In the genomic region with DNA sequence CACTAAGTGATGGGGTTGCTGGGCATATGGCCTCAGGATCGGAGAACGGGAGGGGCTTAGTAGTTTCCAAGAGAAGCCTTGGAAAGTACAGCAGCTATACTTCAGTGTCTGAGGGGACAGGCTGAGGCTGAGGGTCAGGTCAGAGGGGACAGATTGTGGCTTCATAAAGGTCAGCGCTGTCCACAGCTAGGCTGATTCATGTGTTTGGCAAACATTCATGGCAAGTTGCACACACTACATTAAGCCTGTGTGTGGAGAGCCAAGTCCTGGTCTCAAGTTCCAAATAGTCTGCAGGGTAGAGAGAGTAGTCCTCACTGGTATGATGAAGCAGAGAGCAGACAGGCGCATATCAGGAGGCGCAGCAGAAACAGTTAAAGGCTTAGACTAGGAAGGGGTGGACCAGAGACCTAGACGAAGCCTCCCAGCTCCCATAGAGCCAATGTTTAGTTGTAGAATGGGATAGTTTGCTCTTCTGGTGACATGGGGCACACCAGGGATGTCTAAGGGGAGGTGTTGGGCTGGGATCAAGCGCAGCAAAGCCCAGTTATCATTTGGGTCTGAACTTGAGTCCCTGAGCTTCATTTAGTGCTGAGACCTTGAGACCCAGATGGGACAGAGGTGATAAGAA, we compare ENCODE assay signal across 20 mouse cellular contexts. TPM values are rescaled to one million over a fixed set of nuclear protein-coding genes. Genes with fewer than 3 reads are reported as not detected.
DNase-seq lines count a peak whose midpoint lies in the region; ATAC-seq lines count a peak whose summit lies in the region.
"Had no signal": no experiment of that assay in that cellular context is flagged by ENCODE, and none has a peak within 500 bp of the region (broad histone marks: within the 10 kb centered on the region; RNA-seq: fewer than 3 reads in every experiment).

No protein-coding gene starts in this region.

- no peak overlapping the region for H3K4me3 ChIP-seq in midbrain, embryonic 15.5 days
- H3K4me3 ChIP-seq: heart, embryonic 15.5 days; hindbrain, embryonic 15.5 days; limb, embryonic 12.5 days; megakaryocyte, embryonic 14.5 days had no signal

- DNase-seq in lung, postnatal 10 days = peak; percentile 38
- no peak for DNase-seq in lung, postnatal 25 days (ENCODE audit: low spot score)
- peak; percentile 73 for DNase-seq in adrenal gland, postnatal 14 days
- DNase-seq in gastrocnemius, postnatal 36 days = peak; percentile 43 to 64
- DNase-seq in left cerebral cortex, postnatal 10 days (ENCODE audit: extremely low spot score in 1 of 2, low spot score in 2 of 2) = no peak
- DNase-seq: cerebellum, adult 11 months; layer of hippocampus, postnatal 36 days had no signal

- H3K9ac ChIP-seq in midbrain, embryonic 15.5 days = no peak overlapping the region
- H3K9ac ChIP-seq: heart, embryonic 15.5 days; hindbrain, embryonic 15.5 days; limb, embryonic 12.5 days had no signal

- no peak for ATAC-seq in erythroblast, adult 5-6 weeks (replicated peaks; ENCODE audit: low FRiP score, poor library complexity, severe bottlenecking)
- ATAC-seq in midbrain, embryonic 15.5 days (replicated peaks) = no peak
- ATAC-seq: forebrain, embryonic 16.5 days had no signal

- no peaks in the 10 kb centered on the region for H3K27me3 ChIP-seq in midbrain, embryonic 15.5 days (replicated peaks)
- H3K27me3 ChIP-seq: heart, embryonic 15.5 days; hindbrain, embryonic 15.5 days; limb, embryonic 12.5 days had no signal

- WGBS in midbrain, embryonic 15.5 days = 92% methylated on average over 7 of the region's 7 CpGs

- H3K36me3 ChIP-seq in midbrain, embryonic 15.5 days (replicated peaks) = peaks cover 48% of the 10 kb centered on the region

- no peaks in the 10 kb centered on the region for H3K9me3 ChIP-seq in midbrain, embryonic 15.5 days
- H3K9me3 ChIP-seq: heart, embryonic 15.5 days; hindbrain, embryonic 15.5 days; limb, embryonic 12.5 days; megakaryocyte, embryonic 14.5 days had no signal

- intact Hi-C loops in gastrocnemius, postnatal 36 days (cut with DNase I) = no loop called here
- intact Hi-C loops in left cerebral cortex, postnatal 10 days (cut with DNase I) = no loop called here

- H3K4me2 ChIP-seq in midbrain, embryonic 15.5 days = no peak overlapping the region
- H3K4me2 ChIP-seq: heart, embryonic 15.5 days; hindbrain, embryonic 15.5 days; limb, embryonic 12.5 days had no signal

- no peaks in the 10 kb centered on the region for H3K4me1 ChIP-seq in midbrain, embryonic 15.5 days
- H3K4me1 ChIP-seq: heart, embryonic 15.5 days; hindbrain, embryonic 15.5 days; limb, embryonic 12.5 days had no signal

- no peak overlapping the region for H3K27ac ChIP-seq in midbrain, embryonic 15.5 days
- H3K27ac ChIP-seq: heart, embryonic 15.5 days; hindbrain, embryonic 15.5 days; limb, embryonic 12.5 days had no signal

RNA-seq across cellular contexts. Expression of gene Fam221b, which starts 10.6 kb away (rescaled TPM):
- 0.30 TPM in 1 of 2 replicates, not detected in the other for total RNA-seq in adrenal gland, postnatal 14 days (2021)
- under 1 TPM; 0.17 to 0.18 TPM for total RNA-seq in gastrocnemius, postnatal 36 days (2021)
- 1 to 10 TPM; 1.0 to 1.3 TPM for total RNA-seq in left cerebral cortex, postnatal 10 days (2021)
- not detected in 2 replicates for total RNA-seq in erythroblast, adult 5-6 weeks (2015; ENCODE audit: low replicate concordance)
- total RNA-seq in erythroblast, adult 5-6 weeks (2017; ENCODE audit: low replicate concordance) = 0.70 TPM in 1 of 2 replicates, not detected in the other
- polyA plus RNA-seq in midbrain, embryonic 15.5 days (2015; fragmentation: Nextera tagmentation; extraction: Ambion mirVana) = 1.3 and 1.6 TPM in 2 replicates

RNA-seq across cellular contexts. Expression of gene Tmem8b, which starts 10.8 kb away (rescaled TPM):
- 7.2 and 9.9 TPM in 2 replicates for total RNA-seq in adrenal gland, postnatal 14 days (2021)
- 1 to 10 TPM; 8.9 to 9.7 TPM for total RNA-seq in gastrocnemius, postnatal 36 days (2021)
- 10 to 100 TPM; 57.8 to 60.1 TPM for total RNA-seq in left cerebral cortex, postnatal 10 days (2021)
- 3.8 TPM in 1 of 2 replicates, not detected in the other for total RNA-seq in erythroblast, adult 5-6 weeks (2015; ENCODE audit: low replicate concordance)
- total RNA-seq in erythroblast, adult 5-6 weeks (2017; ENCODE audit: low replicate concordance) = 0.42 TPM in 1 of 2 replicates, not detected in the other
- polyA plus RNA-seq in midbrain, embryonic 15.5 days (2015; fragmentation: Nextera tagmentation; extraction: Ambion mirVana) = 15.7 and 17.7 TPM in 2 replicates

RNA-seq across cellular contexts. Expression of gene Olfr70, which starts 21.1 kb away (rescaled TPM):
- total RNA-seq in adrenal gland, postnatal 14 days (2021) = not detected in 2 replicates
- not detected for total RNA-seq in gastrocnemius, postnatal 36 days (2021)
- total RNA-seq in left cerebral cortex, postnatal 10 days (2021) = not detected
- total RNA-seq in erythroblast, adult 5-6 weeks (2015; ENCODE audit: low replicate concordance) = not detected in 2 replicates
- total RNA-seq in erythroblast, adult 5-6 weeks (2017; ENCODE audit: low replicate concordance) = 0.70 TPM in 1 of 2 replicates, not detected in the other
- polyA plus RNA-seq in midbrain, embryonic 15.5 days (2015; fragmentation: Nextera tagmentation; extraction: Ambion mirVana) = not detected in 2 replicates
- total RNA-seq: CH12.LX; common myeloid progenitor, adult 5-6 weeks; layer of hippocampus, postnatal 36 days had no signal
- polyA plus RNA-seq: embryonic facial prominence, embryonic 14.5 days; forebrain, embryonic 16.5 days; gonadal fat pad, adult 2 months; heart, embryonic 15.5 days; hindbrain, embryonic 15.5 days; liver, embryonic 16.5 days; neural tube, embryonic 14.5 days had no signal

RNA-seq across cellular contexts. Expression of gene Hint2, which starts 23.3 kb away (rescaled TPM):
- total RNA-seq in adrenal gland, postnatal 14 days (2021) = 91.7 and 99.5 TPM in 2 replicates
- 10 to 100 TPM; 35.3 to 38.4 TPM for total RNA-seq in gastrocnemius, postnatal 36 days (2021)
- 10 to 100 TPM; 25.3 to 30.5 TPM for total RNA-seq in left cerebral cortex, postnatal 10 days (2021)
- 2.9 and 9.6 TPM in 2 replicates for total RNA-seq in erythroblast, adult 5-6 weeks (2015; ENCODE audit: low replicate concordance)
- total RNA-seq in erythroblast, adult 5-6 weeks (2017; ENCODE audit: low replicate concordance) = 13.6 and 18.1 TPM in 2 replicates
- 64.9 and 65.5 TPM in 2 replicates for polyA plus RNA-seq in midbrain, embryonic 15.5 days (2015; fragmentation: Nextera tagmentation; extraction: Ambion mirVana)

RNA-seq across cellular contexts. Expression of gene Spag8, which starts 26.1 kb away (rescaled TPM):
- total RNA-seq in adrenal gland, postnatal 14 days (2021) = 0.93 and 1.1 TPM in 2 replicates
- total RNA-seq in gastrocnemius, postnatal 36 days (2021) = not detected
- 1 to 10 TPM; 2.1 to 2.7 TPM for total RNA-seq in left cerebral cortex, postnatal 10 days (2021)
- total RNA-seq in erythroblast, adult 5-6 weeks (2015; ENCODE audit: low replicate concordance) = not detected in 2 replicates
- not detected in 2 replicates for total RNA-seq in erythroblast, adult 5-6 weeks (2017; ENCODE audit: low replicate concordance)
- polyA plus RNA-seq in midbrain, embryonic 15.5 days (2015; fragmentation: Nextera tagmentation; extraction: Ambion mirVana) = 7.7 and 8.9 TPM in 2 replicates
- total RNA-seq: common myeloid progenitor, adult 5-6 weeks had no signal

Comparison
In these comparisons a context has a peak if more than half of its experiments do, and no peak if none do; other contexts are left out.
1. DNase-seq: peak in lung, postnatal 10 days (single experiment), adrenal gland, postnatal 14 days (single experiment) and gastrocnemius, postnatal 36 days (2 of 2); none in lung, postnatal 25 days (single experiment) and left cerebral cortex, postnatal 10 days (0 of 2).